Mouse (Mus musculus): ENCODE results near the gene Gm10974.

DNA sequence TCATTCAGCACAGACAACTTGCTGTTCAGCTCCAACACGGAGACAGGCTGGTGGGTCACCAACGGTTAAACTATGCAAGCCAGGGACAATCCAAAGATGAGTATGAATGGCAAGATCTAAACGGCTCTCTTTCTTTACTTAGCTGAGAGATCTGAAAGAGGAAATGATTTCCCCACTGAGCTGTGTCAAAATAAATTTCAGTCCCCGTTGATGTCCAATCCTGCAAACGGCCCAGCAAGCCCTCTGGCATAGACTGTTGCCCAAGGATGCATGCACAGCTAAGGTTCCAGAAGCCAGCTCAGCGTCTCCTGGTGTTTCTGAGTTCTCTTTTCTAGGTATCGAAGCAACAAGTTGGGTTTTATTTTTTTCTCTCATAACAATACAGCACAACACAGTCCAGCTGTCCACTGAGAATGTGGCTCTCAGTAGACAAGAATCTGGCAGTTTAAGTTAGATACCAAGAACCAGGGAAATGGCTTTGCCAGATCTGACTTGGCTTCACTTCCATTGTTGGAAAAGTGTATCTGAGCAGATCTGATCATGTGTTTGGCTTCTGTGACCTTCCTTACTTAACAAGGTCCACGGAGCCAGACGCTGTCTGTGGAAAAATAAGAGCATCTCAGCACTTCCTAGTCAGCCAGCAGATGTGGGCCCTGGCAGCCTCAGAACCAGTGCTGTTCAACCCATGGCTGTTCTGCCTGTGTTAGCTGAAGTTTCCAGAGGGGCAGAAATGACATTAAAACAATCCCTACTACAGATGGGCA lies 42.3 kb upstream of the Gm10974 start:
- TF ChIP-seq CTCF (IDR thresholded peaks at IDR 0.05; ENCODE audit: insufficient read depth, low read depth, low read length) (no peak), POLR2A (IDR thresholded peaks at IDR 0.05; ENCODE audit: insufficient read depth, low read depth, low read length) (no peak)

All from olfactory bulb, adult 2 months (tissue).